Comparison of ENCODE assay signal across 13 mouse cellular contexts in genomic region chr2:167757157-167757780, GRCm38 (mm10).
DNase-seq lines count a peak whose midpoint lies in the region; ATAC-seq lines count a peak whose summit lies in the region.
"Had no signal": no experiment of that assay in that cellular context is flagged by ENCODE, and none has a peak within 500 bp of the region (broad histone marks: within the 10 kb centered on the region; RNA-seq: fewer than 3 reads in every experiment).

No protein-coding gene starts in this region.

- no peaks in the 10 kb centered on the region for H3K27me3 ChIP-seq in embryonic facial prominence, embryonic 13.5 days
- no peaks in the 10 kb centered on the region for H3K27me3 ChIP-seq in heart, embryonic 15.5 days
- no peaks in the 10 kb centered on the region for H3K27me3 ChIP-seq in lung, embryonic 15.5 days
- H3K27me3 ChIP-seq: limb, embryonic 15.5 days; stomach, embryonic 15.5 days had no signal

- H3K4me1 ChIP-seq in embryonic facial prominence, embryonic 13.5 days, result peaks cover 38% of the 10 kb centered on the region
- H3K4me1 ChIP-seq in heart, embryonic 15.5 days (replicated peaks), result peaks cover 37% of the 10 kb centered on the region
- H3K4me1 ChIP-seq in lung, embryonic 15.5 days, result peaks cover 41% of the 10 kb centered on the region

- no peaks in the 10 kb centered on the region for H3K36me3 ChIP-seq in embryonic facial prominence, embryonic 13.5 days
- H3K36me3 ChIP-seq in heart, embryonic 15.5 days, result no peaks in the 10 kb centered on the region
- H3K36me3 ChIP-seq in lung, embryonic 15.5 days, result no peaks in the 10 kb centered on the region
- H3K36me3 ChIP-seq: limb, embryonic 15.5 days; stomach, embryonic 15.5 days had no signal

- H3K4me3 ChIP-seq in embryonic facial prominence, embryonic 13.5 days, result no peak overlapping the region
- H3K4me3 ChIP-seq in heart, embryonic 15.5 days, result no peak overlapping the region
- H3K4me3 ChIP-seq in lung, embryonic 15.5 days, result no peak overlapping the region
- H3K4me3 ChIP-seq: limb, embryonic 15.5 days; stomach, embryonic 15.5 days had no signal

- intact Hi-C loops in left cerebral cortex, postnatal 36 days (cut with DNase I), result no loop called here

- no peak overlapping the region for H3K27ac ChIP-seq in embryonic facial prominence, embryonic 13.5 days
- H3K27ac ChIP-seq in heart, embryonic 15.5 days, result no peak overlapping the region
- 0 out of 2 replicates have a peak overlapping the region, but pooled peaks have one; percentile 35 for H3K27ac ChIP-seq in lung, embryonic 15.5 days
- H3K27ac ChIP-seq: limb, embryonic 15.5 days; stomach, embryonic 15.5 days had no signal

- peak; percentile 86 for DNase-seq in gastrocnemius, adult 18-20 months (ENCODE audit: low spot score)
- DNase-seq in gastrocnemius, postnatal 4 days (ENCODE audit: low spot score in 2 of 2), result no peak
- no peak for DNase-seq in left cerebral cortex, postnatal 36 days (ENCODE audit: low spot score in 2 of 2)
- no peak for DNase-seq in kidney, postnatal 36 days
- DNase-seq: adrenal gland, postnatal 10 days; cerebellum, adult 8-10 months; right cerebral cortex, adult 18-20 months had no signal

- H3K4me2 ChIP-seq in embryonic facial prominence, embryonic 13.5 days, result no peak overlapping the region
- H3K4me2 ChIP-seq in heart, embryonic 15.5 days, result no peak overlapping the region
- no peak overlapping the region; the same call in 1 of the 2 replicates for H3K4me2 ChIP-seq in lung, embryonic 15.5 days
- H3K4me2 ChIP-seq: limb, embryonic 15.5 days; stomach, embryonic 15.5 days had no signal

- H3K9ac ChIP-seq in embryonic facial prominence, embryonic 13.5 days, result no peak overlapping the region
- H3K9ac ChIP-seq in heart, embryonic 15.5 days, result peak overlapping the region; percentile 2; the same call in 1 of the 2 replicates
- H3K9ac ChIP-seq in lung, embryonic 15.5 days, result no peak overlapping the region
- H3K9ac ChIP-seq: limb, embryonic 15.5 days; stomach, embryonic 15.5 days had no signal

- 43% methylated on average over 12 of the region's 12 CpGs for WGBS in embryonic facial prominence, embryonic 13.5 days
- WGBS in heart, embryonic 15.5 days, result 48% methylated on average over 12 of the region's 12 CpGs
- WGBS in lung, embryonic 15.5 days, result 34% methylated on average over 12 of the region's 12 CpGs

- H3K9me3 ChIP-seq in embryonic facial prominence, embryonic 13.5 days, result no peaks in the 10 kb centered on the region
- H3K9me3 ChIP-seq in heart, embryonic 15.5 days (replicated peaks), result no peaks in the 10 kb centered on the region
- no peaks in the 10 kb centered on the region for H3K9me3 ChIP-seq in lung, embryonic 15.5 days
- H3K9me3 ChIP-seq: limb, embryonic 15.5 days; stomach, embryonic 15.5 days had no signal

- peak; percentile 4; the same call in 1 of the 2 replicates for ATAC-seq in embryonic facial prominence, embryonic 13.5 days (ENCODE audit: insufficient number of reproducible peaks, insufficient read depth, low FRiP score, low TSS enrichment, low read depth)
- ATAC-seq in heart, embryonic 15.5 days (replicated peaks; ENCODE audit: insufficient number of reproducible peaks, insufficient read depth, low FRiP score, low read depth), result peak; percentile 44; the same call in 1 of the 2 replicates
- ATAC-seq in lung, embryonic 15.5 days (ENCODE audit: borderline replicate concordance, extremely low read depth, low FRiP score, low TSS enrichment), result 0 out of 2 replicates have a peak, but pooled peaks have one; percentile 21
- ATAC-seq in megakaryocyte-erythroid progenitor cell, adult 5-6 weeks (replicated peaks; ENCODE audit: low FRiP score, low TSS enrichment, poor library complexity, severe bottlenecking), result no peak
